ENCODE assay signal across 26 mouse cellular contexts in the genomic region with DNA sequence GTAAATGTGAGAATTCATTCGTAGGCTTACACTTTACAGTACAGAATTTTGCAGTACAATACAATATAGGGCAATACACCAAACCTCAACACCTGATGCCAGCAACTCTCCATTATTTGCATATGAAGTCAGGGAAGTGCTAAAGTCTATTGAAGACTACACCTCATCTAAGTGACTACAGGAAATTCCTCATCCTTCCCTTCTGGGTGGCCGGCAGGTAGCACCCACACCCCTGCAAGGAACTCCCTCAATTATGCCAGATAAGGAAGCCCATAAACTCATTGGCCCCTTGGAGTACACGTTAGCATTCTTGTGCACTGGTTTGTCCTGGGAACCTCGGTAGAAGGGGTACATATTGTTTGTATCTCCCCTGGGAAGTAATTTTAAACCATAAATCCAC.
A peak's percentile ranks its signal among the peaks of the same experiment; 100 is the strongest.
DNase-seq lines count a peak whose midpoint lies in the region; ATAC-seq and TF ChIP-seq lines count a peak whose summit lies in the region.
"Had no signal": no experiment of that assay in that cellular context is flagged by ENCODE, and none has a peak within 500 bp of the region (broad histone marks: within the 10 kb centered on the region; RNA-seq: fewer than 3 reads in every experiment).

No protein-coding gene starts in this region.

- ATAC-seq in midbrain, embryonic 11.5 days (ENCODE audit: low FRiP score) = no peak
- ATAC-seq in midbrain, embryonic 13.5 days = no peak
- peak; percentile 63; the same call in 1 of the 2 replicates for ATAC-seq in intestine, embryonic 14.5 days (replicated peaks; ENCODE audit: low FRiP score, low TSS enrichment, low read depth)
- ATAC-seq in intestine, postnatal 0 days = peak; percentile 87
- ATAC-seq: forebrain, embryonic 13.5 days; forebrain, embryonic 16.5 days; hindbrain, postnatal 0 days had no signal

- no peak for TF ChIP-seq CTCF in intestine, postnatal 0 days (IDR thresholded peaks at IDR 0.05; ENCODE audit: low read depth)

- WGBS in midbrain, embryonic 11.5 days = 81% methylated on average over 4 of the region's 4 CpGs
- WGBS in midbrain, embryonic 13.5 days = 85% methylated on average over 4 of the region's 4 CpGs
- WGBS in intestine, embryonic 14.5 days = 42% methylated on average over 4 of the region's 4 CpGs
- WGBS in intestine, postnatal 0 days = 24% methylated on average over 4 of the region's 4 CpGs
- 63% methylated on average over 4 of the region's 4 CpGs for WGBS in limb, embryonic 10.5 days

- H3K4me3 ChIP-seq in midbrain, embryonic 11.5 days (ENCODE audit: low read depth, low read length) = no peak overlapping the region
- no peak overlapping the region for H3K4me3 ChIP-seq in midbrain, embryonic 13.5 days (replicated peaks)
- H3K4me3 ChIP-seq in intestine, embryonic 14.5 days (ENCODE audit: low read depth, low read length) = no peak overlapping the region
- no peak overlapping the region for H3K4me3 ChIP-seq in intestine, postnatal 0 days (ENCODE audit: low read depth, low read length)
- no peak overlapping the region for H3K4me3 ChIP-seq in limb, embryonic 10.5 days
- H3K4me3 ChIP-seq: forebrain, embryonic 10.5 days; forebrain, embryonic 13.5 days; heart, adult 2 months; heart, embryonic 10.5 days; heart, embryonic 13.5 days had no signal

- H3K4me2 ChIP-seq in midbrain, embryonic 11.5 days = no peak overlapping the region
- no peak overlapping the region for H3K4me2 ChIP-seq in midbrain, embryonic 13.5 days (replicated peaks)
- no peak overlapping the region for H3K4me2 ChIP-seq in intestine, embryonic 14.5 days (ENCODE audit: low read length)
- no peak overlapping the region for H3K4me2 ChIP-seq in intestine, postnatal 0 days (replicated peaks; ENCODE audit: low read depth)
- H3K4me2 ChIP-seq: forebrain, embryonic 13.5 days; heart, embryonic 13.5 days; hindbrain, embryonic 14.5 days had no signal

- H3K9me3 ChIP-seq in midbrain, embryonic 11.5 days (ENCODE audit: control insufficient read depth, low read length) = no peaks in the 10 kb centered on the region
- no peaks in the 10 kb centered on the region for H3K9me3 ChIP-seq in midbrain, embryonic 13.5 days
- no peaks in the 10 kb centered on the region for H3K9me3 ChIP-seq in intestine, embryonic 14.5 days (ENCODE audit: control insufficient read depth, low read length)
- H3K9me3 ChIP-seq in intestine, postnatal 0 days (ENCODE audit: control insufficient read depth) = no peaks in the 10 kb centered on the region
- H3K9me3 ChIP-seq in limb, embryonic 10.5 days (replicated peaks) = no peaks in the 10 kb centered on the region
- H3K9me3 ChIP-seq: forebrain, embryonic 10.5 days; forebrain, embryonic 13.5 days; heart, embryonic 10.5 days; heart, embryonic 13.5 days had no signal

- H3K9ac ChIP-seq in midbrain, embryonic 11.5 days (ENCODE audit: low read length) = no peak overlapping the region
- no peak overlapping the region for H3K9ac ChIP-seq in midbrain, embryonic 13.5 days (replicated peaks)
- no peak overlapping the region for H3K9ac ChIP-seq in intestine, embryonic 14.5 days (ENCODE audit: low read length)
- no peak overlapping the region for H3K9ac ChIP-seq in intestine, postnatal 0 days (ENCODE audit: low read depth, low read length)
- H3K9ac ChIP-seq: forebrain, embryonic 13.5 days; heart, embryonic 13.5 days; hindbrain, embryonic 14.5 days had no signal

- DNase-seq in midbrain, embryonic 11.5 days (ENCODE audit: low spot score, missing footprints) = peak; percentile 10
- no peak for DNase-seq in intestine, embryonic 14.5 days (ENCODE audit: low spot score)
- no peak for DNase-seq in testis, postnatal 10 days (ENCODE audit: low spot score)
- DNase-seq in limb, embryonic 10.5 days (ENCODE audit: low spot score) = no peak
- no peak for DNase-seq in natural killer cell, adult 2 months (ENCODE audit: low spot score in 2 of 2)
- DNase-seq: adrenal gland, adult 2 months; adrenal gland, postnatal 14 days; cerebellum, adult 11 months; cerebellum, adult 8-10 months; cerebellum, postnatal 10 days; cerebellum, postnatal 36 days; gastrocnemius, postnatal 10 days; gastrocnemius, postnatal 36 days; heart, adult 2 months; heart, postnatal 14 days; heart, postnatal 4 days had no signal

- H3K36me3 ChIP-seq in midbrain, embryonic 11.5 days (ENCODE audit: control insufficient read depth, insufficient read depth, low read length) = no peaks in the 10 kb centered on the region
- H3K36me3 ChIP-seq in midbrain, embryonic 13.5 days = no peaks in the 10 kb centered on the region
- H3K36me3 ChIP-seq in intestine, embryonic 14.5 days (ENCODE audit: control insufficient read depth, insufficient read depth, low read length) = no peaks in the 10 kb centered on the region
- H3K36me3 ChIP-seq in intestine, postnatal 0 days (ENCODE audit: control insufficient read depth, insufficient read depth) = no peaks in the 10 kb centered on the region
- no peaks in the 10 kb centered on the region for H3K36me3 ChIP-seq in limb, embryonic 10.5 days
- H3K36me3 ChIP-seq: forebrain, embryonic 10.5 days; heart, embryonic 10.5 days; heart, embryonic 13.5 days had no signal

- H3K27ac ChIP-seq in midbrain, embryonic 11.5 days (ENCODE audit: low read depth, low read length) = no peak overlapping the region
- H3K27ac ChIP-seq in midbrain, embryonic 13.5 days = no peak overlapping the region
- H3K27ac ChIP-seq in intestine, embryonic 14.5 days (ENCODE audit: low read depth) = no peak overlapping the region
- H3K27ac ChIP-seq in intestine, postnatal 0 days (ENCODE audit: low read depth, low read length) = no peak overlapping the region
- no peak overlapping the region for H3K27ac ChIP-seq in limb, embryonic 10.5 days
- H3K27ac ChIP-seq: forebrain, embryonic 10.5 days; forebrain, embryonic 13.5 days; heart, adult 2 months; heart, embryonic 10.5 days; heart, embryonic 13.5 days; hindbrain, embryonic 14.5 days; hindbrain, postnatal 0 days had no signal

- H3K27me3 ChIP-seq in midbrain, embryonic 11.5 days (ENCODE audit: control insufficient read depth, insufficient read depth, low read length) = no peaks in the 10 kb centered on the region
- H3K27me3 ChIP-seq in midbrain, embryonic 13.5 days = no peaks in the 10 kb centered on the region
- no peaks in the 10 kb centered on the region for H3K27me3 ChIP-seq in intestine, embryonic 14.5 days (replicated peaks; ENCODE audit: control insufficient read depth, insufficient read depth, low read length)
- H3K27me3 ChIP-seq in intestine, postnatal 0 days (replicated peaks; ENCODE audit: control insufficient read depth, insufficient read depth, low read length) = no peaks in the 10 kb centered on the region
- no peaks in the 10 kb centered on the region for H3K27me3 ChIP-seq in limb, embryonic 10.5 days (ENCODE audit: low read depth, poor library complexity, severe bottlenecking)
- H3K27me3 ChIP-seq: CH12.LX; forebrain, embryonic 13.5 days; heart, embryonic 13.5 days had no signal

- no peaks in the 10 kb centered on the region for H3K4me1 ChIP-seq in midbrain, embryonic 11.5 days (ENCODE audit: control insufficient read depth, insufficient read depth, low read length)
- no peaks in the 10 kb centered on the region for H3K4me1 ChIP-seq in midbrain, embryonic 13.5 days (replicated peaks)
- peaks cover 23% of the 10 kb centered on the region for H3K4me1 ChIP-seq in intestine, embryonic 14.5 days (replicated peaks; ENCODE audit: control insufficient read depth, insufficient read depth, low read length)
- peaks cover 15% of the 10 kb centered on the region; the same call in 1 of the 2 replicates for H3K4me1 ChIP-seq in intestine, postnatal 0 days (replicated peaks; ENCODE audit: control insufficient read depth, insufficient read depth, low read length)
- peaks cover 2% of the 10 kb centered on the region for H3K4me1 ChIP-seq in limb, embryonic 10.5 days
- H3K4me1 ChIP-seq: forebrain, embryonic 13.5 days had no signal

Comparison
In these comparisons a context has a peak if more than half of its experiments do, and no peak if none do; other contexts are left out.
1. ATAC-seq: peak in intestine, embryonic 14.5 days (single experiment) and intestine, postnatal 0 days (single experiment); none in midbrain, embryonic 11.5 days (single experiment) and midbrain, embryonic 13.5 days (single experiment).